Mouse (Mus musculus) macrophage (primary cell): ENCODE measurements around the gene Clec2i. TPM values are rescaled to one million over a fixed set of nuclear protein-coding genes. Genes with fewer than 3 reads are reported as not detected.
"Not testable (repeated sequence)": the region's sequence is repeated elsewhere in the genome, so short reads cannot be mapped to it uniquely, and the experiment has no call there.

Source experiments
- H3K27ac ChIP-seq: fragments of 350-480 bp; formaldehyde crosslinking; 2 replicates; pipeline ENCODE4 v1.9.0; 2021
- H3K36me3 ChIP-seq: fragments of 350-480 bp; formaldehyde crosslinking; 2 replicates; pipeline ENCODE4 v1.9.0; 2021; ENCODE audit errors: inconsistent target
- H3K4me3 ChIP-seq: fragments of 350-480 bp; formaldehyde crosslinking; 2 replicates; pipeline ENCODE4 v1.9.0; 2021; ENCODE audit errors: inconsistent target
- H3K79me2 ChIP-seq: fragments of 350-480 bp; formaldehyde crosslinking; 2 replicates; pipeline ENCODE4 v1.9.0; 2021; ENCODE audit errors: inconsistent target
- WGBS: methylation state at CpG from one replicate; pipeline ENCODE4 v1.1.7; 2026; ENCODE audit warnings: inconsistent platforms; ENCODE audit not compliant: missing documents; 5-methylcytosine and 5-hydroxymethylcytosine counted together
- polyA plus RNA-seq: library from polyadenylated mRNA; stranded (reverse); fragments of 250-400 nt; gene quantifications from 3 replicates; pipeline ENCODE4 v1.2.4, GENCODE M21; 2018; ENCODE audit warnings: inconsistent platforms

Gene Clec2i
- polyA plus RNA-seq, 1 experiment from 2014 or later: 5.9 TPM

GRCm38 (mm10) chr6:128895404-128896001 lies 8.1 kb downstream of the Clec2i start:
- whole genome bisulfite sequencing: 69% methylated on average over 3 of the region's 3 CpGs
- H3K79me2 ChIP-seq: no peaks in the 10 kb centered on the region
- H3K4me3 ChIP-seq: no peak overlapping the region
- no peaks in the 10 kb centered on the region for H3K36me3 ChIP-seq
- H3K27ac ChIP-seq: no peak overlapping the region

GRCm38 (mm10) chr6:128900044-128900443 lies 12.7 kb downstream of the Clec2i start:
- Histone ChIP-seq H3K27ac (no peak overlapping the region), H3K36me3 (no peaks in the 10 kb centered on the region), H3K4me3 (no peak overlapping the region), H3K79me2 (no peaks in the 10 kb centered on the region)
- 90% methylated on average over 2 of the region's 2 CpGs for WGBS

GRCm38 (mm10) chr6:128900796-128901552 lies 13.6 kb downstream of the Clec2i start:
- H3K4me3 ChIP-seq, H3K79me2 ChIP-seq, H3K27ac ChIP-seq, H3K36me3 ChIP-seq: not testable (repeated sequence)
- WGBS: 40% methylated on average over 5 of the region's 6 CpGs

GRCm38 (mm10) chr6:128913598-128914254 lies 26.3 kb downstream of the Clec2i start:
- WGBS: 5% methylated on average over 2 of the region's 2 CpGs
- H3K4me3 ChIP-seq: no peak overlapping the region
- H3K27ac ChIP-seq: no peak overlapping the region
- H3K79me2 ChIP-seq: no peaks in the 10 kb centered on the region
- H3K36me3 ChIP-seq: no peaks in the 10 kb centered on the region

- H3K4me3 ChIP-seq: no peak overlapping the region
- no peak overlapping the region for H3K27ac ChIP-seq
- H3K36me3 ChIP-seq: no peaks in the 10 kb centered on the region
- no peaks in the 10 kb centered on the region for H3K79me2 ChIP-seq
- WGBS: 24% methylated on average over 2 of the region's 2 CpGs
Measured at GRCm38 (mm10) chr6:128917322-128917721, 29.9 kb downstream of the Clec2i start.

GRCm38 (mm10) chr6:128933050-128933449 lies 45.7 kb downstream of the Clec2i start:
- Histone ChIP-seq H3K79me2 (no peaks in the 10 kb centered on the region), H3K27ac (no peak overlapping the region), H3K36me3 (no peaks in the 10 kb centered on the region), H3K4me3 (no peak overlapping the region)
- 92% methylated on average over 2 of the region's 2 CpGs for WGBS

GRCm38 (mm10) chr6:128934081-128934480 lies 46.7 kb downstream of the Clec2i start, which contains the start of gene Clec2g:
Gene Clec2g (plus strand): TSS chr6:128934381.
- not testable (repeated sequence) for H3K79me2 ChIP-seq, H3K36me3 ChIP-seq, H3K4me3 ChIP-seq, H3K27ac ChIP-seq
- WGBS: 100% methylated on average over 2 of the region's 4 CpGs

- H3K4me3 ChIP-seq, H3K79me2 ChIP-seq, H3K36me3 ChIP-seq, H3K27ac ChIP-seq: not testable (repeated sequence)
- 100% methylated on average over 4 of the region's 13 CpGs for WGBS
Measured at GRCm38 (mm10) chr6:128935889-128936665, 48.7 kb downstream of the Clec2i start.

- Histone ChIP-seq H3K4me3 (no peak overlapping the region), H3K79me2 (no peaks in the 10 kb centered on the region), H3K27ac (no peak overlapping the region), H3K36me3 (no peaks in the 10 kb centered on the region)
- WGBS: 93% methylated on average over 5 of the region's 5 CpGs
Measured at GRCm38 (mm10) chr6:128941646-128942421, 54.4 kb downstream of the Clec2i start.

GRCm38 (mm10) chr6:128945564-128945963 lies 58.2 kb downstream of the Clec2i start:
- no peaks in the 10 kb centered on the region for H3K79me2 ChIP-seq
- 64% methylated on average over 3 of the region's 3 CpGs for WGBS
- no peak overlapping the region for H3K27ac ChIP-seq
- no peak overlapping the region for H3K4me3 ChIP-seq
- H3K36me3 ChIP-seq: no peaks in the 10 kb centered on the region

Other genes starting within 250 kb of the Clec2i start
- not detected in 3 replicates for gene Clec2h, start 225.2 kb upstream of the Clec2i start, polyA plus RNA-seq
- gene Klrb1, start 164.5 kb upstream of the Clec2i start, polyA plus RNA-seq: not detected in 3 replicates
- 0.22 TPM in 1 of 3 replicates, not detected in the others for gene Klrb1c, start 98.4 kb upstream of the Clec2i start, polyA plus RNA-seq
- not detected in 3 replicates for gene Gm44511, start 61.3 kb upstream of the Clec2i start, polyA plus RNA-seq
- 0.24 TPM in 1 of 3 replicates, not detected in the others for gene Klrb1b, start 61.3 kb upstream of the Clec2i start, polyA plus RNA-seq
- gene BC035044, start 3.5 kb downstream of the Clec2i start, polyA plus RNA-seq: 0.64 to 4.3 TPM (median 0.99 TPM) in 3 replicates
- gene Clec2g, start 46.8 kb downstream of the Clec2i start, polyA plus RNA-seq: not detected in 3 replicates
- gene Klrb1f, start 158.3 kb downstream of the Clec2i start, polyA plus RNA-seq: 0.14 TPM in 1 of 3 replicates, not detected in the others
- gene Clec2e, start 213.3 kb downstream of the Clec2i start, polyA plus RNA-seq: 0.06 TPM in 1 of 3 replicates, not detected in the others